Mouse (Mus musculus) hindbrain, postnatal 0 days (tissue): ENCODE data around the gene Agbl3. TPM values are rescaled to one million over a fixed set of nuclear protein-coding genes. Genes with fewer than 3 reads are reported as not detected.

Experiments used
- ATAC-seq: fragments of 200-750 bp; cut with Nextera tagmentation; 2 replicates; pipeline ENCODE4 v1.8.0; 2017; ENCODE audit warnings: mild to moderate bottlenecking, moderate TSS enrichment, moderate library complexity
- DNase-seq: peaks from one replicate; pipeline ENCODE4 v3.0.0-alpha.2; 2015; ENCODE audit warnings: low spot score
- H3K27ac ChIP-seq: fragments of 300-500 bp; sonication (generic); 2 replicates; pipeline ENCODE4 v1.5.1; 2014; ENCODE audit warnings: mild to moderate bottlenecking
- H3K27me3 ChIP-seq: fragments of 300-500 bp; sonication (generic); 2 replicates; pipeline ENCODE4 v1.6.1; 2014; ENCODE audit warnings: low read length, mixed read lengths; ENCODE audit not compliant: insufficient read depth
- H3K36me3 ChIP-seq: fragments of 300-500 bp; sonication (generic); 2 replicates; pipeline ENCODE4 v1.6.1; 2014; ENCODE audit warnings: low read length, mixed read lengths; ENCODE audit not compliant: insufficient read depth
- H3K4me1 ChIP-seq: fragments of 300-500 bp; sonication (generic); 2 replicates; pipeline ENCODE4 v1.6.1; 2014; ENCODE audit warnings: antibody characterized with exemption, low read length, mixed read lengths; ENCODE audit not compliant: insufficient read depth
- H3K4me2 ChIP-seq: fragments of 300-500 bp; sonication (generic); 2 replicates; pipeline ENCODE4 v1.6.1; 2014; ENCODE audit warnings: low read depth, mild to moderate bottlenecking, low read length, moderate library complexity, mixed read lengths
- H3K4me3 ChIP-seq: fragments of 300-500 bp; sonication (generic); 2 replicates; pipeline ENCODE4 v1.5.1; 2014; ENCODE audit warnings: low read length
- H3K9ac ChIP-seq: fragments of 300-500 bp; sonication (generic); replicated peaks from 2 replicates; pipeline ENCODE4 v1.6.1; 2014; ENCODE audit warnings: mild to moderate bottlenecking, low read length, moderate library complexity, mixed read lengths
- H3K9me3 ChIP-seq: fragments of 300-500 bp; sonication (generic); 2 replicates; pipeline ENCODE4 v1.6.1; 2016; ENCODE audit warnings: low read length, mixed read lengths
- CTCF ChIP-seq: IDR thresholded peaks from 2 replicates; pipeline ENCODE4 v1.5.1; 2016; ENCODE audit warnings: antibody characterized with exemption, control low read depth, low read depth
- WGBS: fragments of 180-500 bp; shearing (Covaris S2); extraction: QIAGEN DNeasy Blood & Tissue Kit; methylation state at CpG from one replicate; pipeline ENCODE4 v1.1.7; 2014; 5-methylcytosine and 5-hydroxymethylcytosine counted together
- polyA plus RNA-seq: library from polyadenylated mRNA; unstranded; fragments of >200 nt; fragmentation: Nextera tagmentation; extraction: Ambion mirVana; gene quantifications from 2 replicates; pipeline ENCODE4 v1.2.1, GENCODE M21; 2015
- total RNA-seq: library from RNA; depleted of rRNA; stranded (reverse); fragments of >200 nt; gene quantifications from 2 replicates; pipeline ENCODE4 v1.2.3, GENCODE M21; 2014

Agbl3 gene
- total and polyA plus RNA-seq, 2 experiments from 2014 or later: 13.2 to 21.5 TPM

DNA sequence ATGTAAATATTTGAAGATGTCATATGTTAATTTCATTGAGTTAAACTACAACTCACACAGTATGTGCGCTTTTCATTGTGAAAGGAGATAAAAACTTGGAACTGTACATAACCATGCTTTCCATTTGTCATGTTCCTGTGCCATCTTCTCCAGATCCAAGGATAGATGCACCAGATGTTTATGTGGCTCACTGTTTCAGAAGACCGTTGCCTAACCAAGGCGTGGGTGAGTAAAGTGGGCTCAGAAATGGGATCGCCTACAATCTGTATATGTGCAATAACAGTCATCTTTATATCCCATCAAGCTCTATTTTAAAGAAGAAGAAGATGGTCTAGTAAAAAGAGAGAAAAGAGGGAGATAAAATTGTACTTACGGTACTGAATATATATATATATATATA, 52.1 kb downstream of the Agbl3 start:
- no peak for TF ChIP-seq CTCF
- ATAC-seq: no peak
- WGBS: 95% methylated on average over 5 of the region's 5 CpGs
- Histone ChIP-seq H3K27me3 (no peaks in the 10 kb centered on the region), H3K4me1 (no peaks in the 10 kb centered on the region), H3K36me3 (no peaks in the 10 kb centered on the region), H3K4me3 (no peak overlapping the region), H3K9me3 (no peaks in the 10 kb centered on the region), H3K4me2 (no peak overlapping the region), H3K27ac (no peak overlapping the region), H3K9ac (no peak overlapping the region)
- no peak for DNase-seq

- H3K36me3 ChIP-seq: no peaks in the 10 kb centered on the region
- H3K4me2 ChIP-seq: no peak overlapping the region
- no peak for TF ChIP-seq CTCF
- H3K27ac ChIP-seq: no peak overlapping the region
- ATAC-seq (no peak), DNase-seq (no peak)
- no peaks in the 10 kb centered on the region for H3K27me3 ChIP-seq
- H3K4me3 ChIP-seq: no peak overlapping the region
- 93% methylated on average over 11 of the region's 11 CpGs for WGBS
- no peaks in the 10 kb centered on the region for H3K4me1 ChIP-seq
- H3K9me3 ChIP-seq: no peaks in the 10 kb centered on the region
- H3K9ac ChIP-seq: no peak overlapping the region
These were observed 81.4 kb downstream of the Agbl3 start for GRCm38 (mm10) chr6:34861546-34862053.

- 92% methylated on average over 6 of the region's 6 CpGs for WGBS
- no peak for ATAC-seq
These were observed 82.1 kb downstream of the Agbl3 start for GRCm38 (mm10) chr6:34862381-34862780.

GRCm38 (mm10) chr6:34862791-34863403, 82.7 kb downstream of the Agbl3 start, which contains the start of gene Tmem140:
Gene Tmem140 (plus strand): TSS chr6:34863146.
- Histone ChIP-seq H3K9ac (no peak within 1 kb of the TSS), H3K4me1 (no peaks in the 10 kb centered on the region), H3K4me3 (no peak within 1 kb of the TSS), H3K27ac (peak within 1 kb of the TSS; percentile 45; the same call in 1 of the 2 replicates), H3K36me3 (no peaks in the 10 kb centered on the region), H3K4me2 (peak within 1 kb of the TSS; percentile 31), H3K9me3 (no peaks in the 10 kb centered on the region), H3K27me3 (no peaks in the 10 kb centered on the region)
- ATAC-seq (no peak), DNase-seq (no peak)
- no peak for TF ChIP-seq CTCF
- WGBS: 70% methylated on average over 11 of the region's 11 CpGs

More at GRCm38 (mm10) chr6:34862381-34862780, 82.1 kb downstream of the Agbl3 start:
- no peak for DNase-seq
- H3K27me3 ChIP-seq: no peaks in the 10 kb centered on the region
- H3K9ac ChIP-seq: no peak overlapping the region
- H3K4me1 ChIP-seq: no peaks in the 10 kb centered on the region
- no peak overlapping the region for H3K4me3 ChIP-seq
- H3K9me3 ChIP-seq: no peaks in the 10 kb centered on the region
- H3K36me3 ChIP-seq: no peaks in the 10 kb centered on the region
- no peak overlapping the region for H3K4me2 ChIP-seq
- no peak for TF ChIP-seq CTCF
- H3K27ac ChIP-seq: peak overlapping the region; percentile 45; the same call in 1 of the 2 replicates

GRCm38 (mm10) chr6:34863786-34864514, 83.7 kb downstream of the Agbl3 start:
- H3K27ac ChIP-seq: no peak overlapping the region
- H3K4me2 ChIP-seq: no peak overlapping the region
- H3K9me3 ChIP-seq: no peaks in the 10 kb centered on the region
- 77% methylated on average over 9 of the region's 9 CpGs for WGBS
- no peaks in the 10 kb centered on the region for H3K4me1 ChIP-seq
- no peaks in the 10 kb centered on the region for H3K36me3 ChIP-seq
- ATAC-seq (no peak), DNase-seq (no peak)
- no peak overlapping the region for H3K9ac ChIP-seq
- TF ChIP-seq CTCF: no peak
- H3K4me3 ChIP-seq: no peak overlapping the region
- no peaks in the 10 kb centered on the region for H3K27me3 ChIP-seq

- Histone ChIP-seq H3K27me3 (no peaks in the 10 kb centered on the region), H3K4me2 (no peak overlapping the region), H3K27ac (no peak overlapping the region; the same call in 1 of the 2 replicates), H3K36me3 (no peaks in the 10 kb centered on the region), H3K9me3 (no peaks in the 10 kb centered on the region), H3K9ac (no peak overlapping the region), H3K4me3 (no peak overlapping the region), H3K4me1 (no peaks in the 10 kb centered on the region)
- WGBS: 68% methylated on average over 5 of the region's 5 CpGs
- TF ChIP-seq CTCF: no peak
- ATAC-seq: no peak
- DNase-seq: no peak
These were observed 85.0 kb downstream of the Agbl3 start for GRCm38 (mm10) chr6:34865213-34865612.
